Mouse (Mus musculus) lung, embryonic 16.5 days (tissue): ENCODE results near the gene Rrh. TPM values are rescaled to one million over a fixed set of nuclear protein-coding genes. Genes with fewer than 3 reads are reported as not detected.
A peak's percentile ranks its signal among the peaks of the same experiment; 100 is the strongest.

Source experiments
- ATAC-seq: fragments of 200-750 bp; cut with Nextera tagmentation; 2 replicates; pipeline ENCODE4 v1.8.0; 2017; ENCODE audit warnings: low read depth, mild to moderate bottlenecking, moderate library complexity
- H3K27ac ChIP-seq: fragments of 300-500 bp; sonication (generic); 2 replicates; pipeline ENCODE4 v1.5.1; 2014; ENCODE audit warnings: mild to moderate bottlenecking, control low read depth, low read length
- H3K27me3 ChIP-seq: fragments of 300-500 bp; sonication (generic); 2 replicates; pipeline ENCODE4 v1.6.1; 2014; ENCODE audit warnings: low read depth, low read length, mixed read lengths; ENCODE audit not compliant: control insufficient read depth, insufficient read depth
- H3K36me3 ChIP-seq: fragments of 300-500 bp; sonication (generic); 2 replicates; pipeline ENCODE4 v1.6.1; 2014; ENCODE audit warnings: low read length; ENCODE audit not compliant: control insufficient read depth, insufficient read depth
- H3K4me1 ChIP-seq: fragments of 300-500 bp; sonication (generic); replicated peaks from 2 replicates; pipeline ENCODE4 v1.6.1; 2014; ENCODE audit warnings: low read length, mixed read lengths; ENCODE audit not compliant: control insufficient read depth, insufficient read depth
- H3K4me2 ChIP-seq: fragments of 300-500 bp; sonication (generic); 2 replicates; pipeline ENCODE4 v1.6.1; 2014; ENCODE audit warnings: low read depth, low read length, control low read depth
- H3K4me3 ChIP-seq: fragments of 300-500 bp; sonication (generic); 2 replicates; pipeline ENCODE4 v1.5.1; 2014; ENCODE audit warnings: mild to moderate bottlenecking, low read length, control low read depth
- H3K9ac ChIP-seq: fragments of 300-500 bp; sonication (generic); 2 replicates; pipeline ENCODE4 v1.6.1; 2014; ENCODE audit warnings: low read length, control low read depth
- H3K9me3 ChIP-seq: fragments of 300-500 bp; sonication (generic); 2 replicates; pipeline ENCODE4 v1.6.1; 2016; ENCODE audit warnings: low read length; ENCODE audit not compliant: control insufficient read depth
- WGBS: fragments of 180-500 bp; shearing (Covaris S2); extraction: QIAGEN DNeasy Blood & Tissue Kit; methylation state at CpG from one replicate; pipeline ENCODE4 v1.1.7; 2014; 5-methylcytosine and 5-hydroxymethylcytosine counted together
- polyA plus RNA-seq: library from polyadenylated mRNA; unstranded; fragments of >200 nt; fragmentation: Nextera tagmentation; extraction: Ambion mirVana; gene quantifications from 2 replicates; pipeline ENCODE4 v1.2.1, GENCODE M21; 2015

The Rrh gene
- not detected in 2 replicates for polyA plus RNA-seq

GRCm38 (mm10) chr3:129822206-129822775 lies at the start of gene Rrh:
Gene Rrh (minus strand): TSS chr3:129822587.
- Histone ChIP-seq H3K9me3 (no peaks in the 10 kb centered on the region), H3K36me3 (peaks cover 19% of the 10 kb centered on the region), H3K4me3 (no peak within 1 kb of the TSS), H3K9ac (no peak within 1 kb of the TSS), H3K27me3 (no peaks in the 10 kb centered on the region), H3K4me1 (no peaks in the 10 kb centered on the region), H3K27ac (no peak within 1 kb of the TSS), H3K4me2 (no peak within 1 kb of the TSS)
- no peak for ATAC-seq
- 93% methylated on average over 11 of the region's 11 CpGs for WGBS

- H3K27ac ChIP-seq = no peak overlapping the region
- H3K9me3 ChIP-seq = no peaks in the 10 kb centered on the region
- no peaks in the 10 kb centered on the region for H3K4me1 ChIP-seq
- H3K36me3 ChIP-seq = no peaks in the 10 kb centered on the region
- H3K9ac ChIP-seq = no peak overlapping the region
- H3K4me3 ChIP-seq = no peak overlapping the region
- no peak for ATAC-seq
- no peak overlapping the region for H3K4me2 ChIP-seq
- WGBS = 48% methylated on average over 14 of the region's 14 CpGs
- no peaks in the 10 kb centered on the region for H3K27me3 ChIP-seq
Observed at GRCm38 (mm10) chr3:129863698-129864097, 41.3 kb upstream of the Rrh start.

- Histone ChIP-seq H3K4me2 (no peak overlapping the region), H3K9ac (no peak overlapping the region), H3K9me3 (0 out of 2 replicates have a peak, but pooled peaks cover under 1% of the 10 kb centered on the region), H3K36me3 (no peaks in the 10 kb centered on the region), H3K4me1 (no peaks in the 10 kb centered on the region), H3K27ac (no peak overlapping the region), H3K4me3 (no peak overlapping the region), H3K27me3 (no peaks in the 10 kb centered on the region)
- no peak for ATAC-seq
- 51% methylated on average over 2 of the region's 2 CpGs for WGBS
Observed at GRCm38 (mm10) chr3:129862592-129862991, 40.2 kb upstream of the Rrh start.

GRCm38 (mm10) chr3:129846846-129847245 lies 24.5 kb upstream of the Rrh start:
- WGBS = 78% methylated on average over 7 of the region's 7 CpGs
- Histone ChIP-seq H3K27ac (no peak overlapping the region), H3K4me2 (no peak overlapping the region), H3K4me1 (no peaks in the 10 kb centered on the region), H3K4me3 (no peak overlapping the region), H3K27me3 (no peaks in the 10 kb centered on the region), H3K9ac (no peak overlapping the region), H3K9me3 (no peaks in the 10 kb centered on the region), H3K36me3 (no peaks in the 10 kb centered on the region)
- ATAC-seq = no peak

GRCm38 (mm10) chr3:129845868-129846267 lies 23.5 kb upstream of the Rrh start:
- no peak overlapping the region for H3K9ac ChIP-seq
- H3K9me3 ChIP-seq = no peaks in the 10 kb centered on the region
- no peaks in the 10 kb centered on the region for H3K4me1 ChIP-seq
- H3K27ac ChIP-seq = no peak overlapping the region
- H3K27me3 ChIP-seq = no peaks in the 10 kb centered on the region
- H3K4me3 ChIP-seq = no peak overlapping the region
- 64% methylated on average over 2 of the region's 2 CpGs for WGBS
- no peak overlapping the region for H3K4me2 ChIP-seq
- ATAC-seq = no peak
- H3K36me3 ChIP-seq = no peaks in the 10 kb centered on the region

- no peak overlapping the region for H3K4me3 ChIP-seq
- 36% methylated on average over 7 of the region's 7 CpGs for WGBS
- H3K9me3 ChIP-seq = no peaks in the 10 kb centered on the region
- no peak overlapping the region for H3K9ac ChIP-seq
- ATAC-seq = 0 out of 2 replicates have a peak, but pooled peaks have one; percentile 43
- peaks cover 4% of the 10 kb centered on the region; the same call in 1 of the 2 replicates for H3K4me1 ChIP-seq
- H3K36me3 ChIP-seq = no peaks in the 10 kb centered on the region
- H3K4me2 ChIP-seq = no peak overlapping the region
- H3K27ac ChIP-seq = no peak overlapping the region
- H3K27me3 ChIP-seq = no peaks in the 10 kb centered on the region
Observed at GRCm38 (mm10) chr3:129838017-129838416, 15.6 kb upstream of the Rrh start.

- H3K27ac ChIP-seq = no peak overlapping the region
- no peak overlapping the region for H3K4me2 ChIP-seq
Observed at GRCm38 (mm10) chr3:129836965-129837364, 14.6 kb upstream of the Rrh start.

GRCm38 (mm10) chr3:129836051-129836697 lies 13.8 kb upstream of the Rrh start:
- Histone ChIP-seq H3K9me3 (no peaks in the 10 kb centered on the region), H3K4me1 (peaks cover 4% of the 10 kb centered on the region; the same call in 1 of the 2 replicates), H3K4me2 (peak overlapping the region; percentile 54), H3K27ac (peak overlapping the region; percentile 60; the same call in 1 of the 2 replicates), H3K9ac (peak overlapping the region; percentile 48), H3K27me3 (no peaks in the 10 kb centered on the region), H3K36me3 (no peaks in the 10 kb centered on the region), H3K4me3 (peak overlapping the region; percentile 34)
- 10% methylated on average over 11 of the region's 11 CpGs for WGBS
- ATAC-seq = peak; percentile 58; the same call in 1 of the 2 replicates

More at GRCm38 (mm10) chr3:129836965-129837364, 14.6 kb upstream of the Rrh start:
- no peak overlapping the region for H3K4me3 ChIP-seq
- H3K36me3 ChIP-seq = no peaks in the 10 kb centered on the region
- H3K4me1 ChIP-seq = peaks cover 4% of the 10 kb centered on the region; the same call in 1 of the 2 replicates
- H3K9me3 ChIP-seq = no peaks in the 10 kb centered on the region
- ATAC-seq = no peak
- H3K9ac ChIP-seq = no peak overlapping the region
- WGBS = 48% methylated on average over 6 of the region's 6 CpGs
- no peaks in the 10 kb centered on the region for H3K27me3 ChIP-seq

GRCm38 (mm10) chr3:129835388-129835934 lies 13.1 kb upstream of the Rrh start, which contains the start of gene Cfi:
Gene Cfi (plus strand): TSS chr3:129835884.
- Histone ChIP-seq H3K9me3 (no peaks in the 10 kb centered on the region), H3K36me3 (no peaks in the 10 kb centered on the region), H3K4me2 (peak within 1 kb of the TSS; percentile 54), H3K9ac (peak within 1 kb of the TSS; percentile 48), H3K27ac (peak within 1 kb of the TSS; percentile 60; the same call in 1 of the 2 replicates), H3K4me1 (peaks cover 4% of the 10 kb centered on the region; the same call in 1 of the 2 replicates), H3K4me3 (peak within 1 kb of the TSS; percentile 34), H3K27me3 (no peaks in the 10 kb centered on the region)
- no peak for ATAC-seq
- 46% methylated on average over 6 of the region's 6 CpGs for WGBS
